Mouse (Mus musculus): ENCODE measurements around the gene Atp6v1g2. TPM values are rescaled to one million over a fixed set of nuclear protein-coding genes. Genes with fewer than 3 reads are reported as not detected.

The Atp6v1g2 gene
- polyA plus RNA-seq, 1 experiment from 2014 or later = 5.9 TPM

- Histone ChIP-seq H3K36me3 (ENCODE audit: control insufficient read depth, insufficient read depth, low read length) (peaks cover 29% of the 10 kb centered on the region), H3K9ac (ENCODE audit: low read length) (peak within 1 kb of the TSS; percentile 99), H3K27me3 (ENCODE audit: control insufficient read depth, insufficient read depth, low read depth, low read length) (no peaks in the 10 kb centered on the region), H3K4me3 (ENCODE audit: low read length) (peak within 1 kb of the TSS; percentile 88), H3K27ac (ENCODE audit: low read length) (peak within 1 kb of the TSS; percentile 98), H3K4me1 (replicated peaks; ENCODE audit: control insufficient read depth, insufficient read depth, low read length) (peaks cover 35% of the 10 kb centered on the region), H3K4me2 (ENCODE audit: low read depth, low read length) (peak within 1 kb of the TSS; percentile 89), H3K9me3 (ENCODE audit: control insufficient read depth, low read length) (no peaks in the 10 kb centered on the region)
- WGBS = under 1% methylated on average over 69 of the region's 69 CpGs
- peak; percentile 91 for ATAC-seq (ENCODE audit: low read depth)
Observed at GRCm38 (mm10) chr17:35241305-35242014, 8.0 kb downstream of the Atp6v1g2 start, which contains the start of gene Ddx39b. Ddx39b (plus strand) TSS chr17:35241746.

- under 1% methylated on average over 55 of the region's 55 CpGs for WGBS
- peaks cover 36% of the 10 kb centered on the region for H3K36me3 ChIP-seq (ENCODE audit: control insufficient read depth, insufficient read depth, low read length)
- peak overlapping the region; percentile 98 for H3K27ac ChIP-seq (ENCODE audit: low read length)
- H3K4me3 ChIP-seq (ENCODE audit: low read length) = peak overlapping the region; percentile 88
- H3K9me3 ChIP-seq (ENCODE audit: control insufficient read depth, low read length) = no peaks in the 10 kb centered on the region
- no peaks in the 10 kb centered on the region for H3K27me3 ChIP-seq (ENCODE audit: control insufficient read depth, insufficient read depth, low read depth, low read length)
- peak overlapping the region; percentile 89 for H3K4me2 ChIP-seq (ENCODE audit: low read depth, low read length)
- H3K9ac ChIP-seq (ENCODE audit: low read length) = peak overlapping the region; percentile 99
- peaks cover 32% of the 10 kb centered on the region for H3K4me1 ChIP-seq (replicated peaks; ENCODE audit: control insufficient read depth, insufficient read depth, low read length)
- ATAC-seq (ENCODE audit: low read depth) = peak; percentile 53
Observed at GRCm38 (mm10) chr17:35242015-35242941, 8.8 kb downstream of the Atp6v1g2 start.

DNA sequence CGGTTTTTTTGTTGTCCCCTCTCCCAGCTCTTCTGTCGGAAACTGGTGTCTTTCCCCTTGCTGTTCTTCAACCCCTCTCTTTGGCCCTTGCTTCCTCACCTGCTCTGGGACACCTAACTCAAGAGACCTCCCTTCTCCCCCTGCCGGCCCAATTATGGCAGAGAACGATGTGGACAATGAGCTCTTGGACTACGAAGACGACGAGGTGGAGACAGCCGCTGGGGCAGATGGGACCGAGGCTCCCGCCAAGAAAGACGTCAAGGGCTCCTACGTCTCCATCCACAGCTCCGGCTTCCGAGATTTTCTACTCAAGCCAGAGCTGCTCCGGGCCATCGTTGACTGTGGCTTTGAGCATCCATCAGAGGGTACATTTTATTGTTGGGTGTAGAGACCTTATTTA, 9.6 kb downstream of the Atp6v1g2 start:
- Histone ChIP-seq H3K36me3 (ENCODE audit: control insufficient read depth, insufficient read depth, low read length) (peaks cover 42% of the 10 kb centered on the region), H3K4me2 (ENCODE audit: low read depth, low read length) (peak overlapping the region; percentile 89), H3K9ac (ENCODE audit: low read length) (peak overlapping the region; percentile 99), H3K27me3 (ENCODE audit: control insufficient read depth, insufficient read depth, low read depth, low read length) (no peaks in the 10 kb centered on the region), H3K9me3 (ENCODE audit: control insufficient read depth, low read length) (no peaks in the 10 kb centered on the region), H3K4me3 (ENCODE audit: low read length) (peak overlapping the region; percentile 88), H3K27ac (ENCODE audit: low read length) (peak overlapping the region; percentile 98), H3K4me1 (replicated peaks; ENCODE audit: control insufficient read depth, insufficient read depth, low read length) (peaks cover 32% of the 10 kb centered on the region)
- no peak for ATAC-seq (ENCODE audit: low read depth)
- WGBS = under 1% methylated on average over 16 of the region's 16 CpGs

DNA sequence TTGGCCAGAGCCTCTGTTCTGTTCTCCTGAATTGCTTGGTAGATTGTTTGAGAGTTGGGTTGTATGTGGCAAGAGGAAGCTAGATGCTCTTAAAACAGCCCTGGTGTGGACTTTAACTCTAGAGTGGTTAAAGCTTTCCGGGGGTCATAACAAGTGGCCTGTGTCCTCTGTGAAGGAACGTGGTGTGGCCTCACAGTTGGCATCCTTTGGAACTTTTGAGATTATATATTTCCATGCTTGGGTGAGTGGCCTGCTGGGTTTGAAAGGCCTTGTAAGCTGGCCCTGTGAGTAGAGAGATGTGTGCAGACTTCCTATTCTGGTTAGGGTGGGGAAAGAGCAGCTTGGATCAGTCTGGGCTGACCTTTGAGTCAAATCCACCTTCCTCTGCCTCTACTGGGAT, 11.5 kb downstream of the Atp6v1g2 start:
- Histone ChIP-seq H3K27ac (ENCODE audit: low read length) (no peak overlapping the region), H3K9ac (ENCODE audit: low read length) (no peak overlapping the region), H3K4me1 (replicated peaks; ENCODE audit: control insufficient read depth, insufficient read depth, low read length) (peaks cover 32% of the 10 kb centered on the region), H3K4me3 (ENCODE audit: low read length) (no peak overlapping the region), H3K36me3 (ENCODE audit: control insufficient read depth, insufficient read depth, low read length) (peaks cover 61% of the 10 kb centered on the region), H3K27me3 (ENCODE audit: control insufficient read depth, insufficient read depth, low read depth, low read length) (no peaks in the 10 kb centered on the region), H3K4me2 (ENCODE audit: low read depth, low read length) (peak overlapping the region; percentile 89; the same call in 1 of the 2 replicates), H3K9me3 (ENCODE audit: control insufficient read depth, low read length) (no peaks in the 10 kb centered on the region)
- no peak for ATAC-seq (ENCODE audit: low read depth)
- WGBS = 47% methylated on average over 2 of the region's 2 CpGs

DNA sequence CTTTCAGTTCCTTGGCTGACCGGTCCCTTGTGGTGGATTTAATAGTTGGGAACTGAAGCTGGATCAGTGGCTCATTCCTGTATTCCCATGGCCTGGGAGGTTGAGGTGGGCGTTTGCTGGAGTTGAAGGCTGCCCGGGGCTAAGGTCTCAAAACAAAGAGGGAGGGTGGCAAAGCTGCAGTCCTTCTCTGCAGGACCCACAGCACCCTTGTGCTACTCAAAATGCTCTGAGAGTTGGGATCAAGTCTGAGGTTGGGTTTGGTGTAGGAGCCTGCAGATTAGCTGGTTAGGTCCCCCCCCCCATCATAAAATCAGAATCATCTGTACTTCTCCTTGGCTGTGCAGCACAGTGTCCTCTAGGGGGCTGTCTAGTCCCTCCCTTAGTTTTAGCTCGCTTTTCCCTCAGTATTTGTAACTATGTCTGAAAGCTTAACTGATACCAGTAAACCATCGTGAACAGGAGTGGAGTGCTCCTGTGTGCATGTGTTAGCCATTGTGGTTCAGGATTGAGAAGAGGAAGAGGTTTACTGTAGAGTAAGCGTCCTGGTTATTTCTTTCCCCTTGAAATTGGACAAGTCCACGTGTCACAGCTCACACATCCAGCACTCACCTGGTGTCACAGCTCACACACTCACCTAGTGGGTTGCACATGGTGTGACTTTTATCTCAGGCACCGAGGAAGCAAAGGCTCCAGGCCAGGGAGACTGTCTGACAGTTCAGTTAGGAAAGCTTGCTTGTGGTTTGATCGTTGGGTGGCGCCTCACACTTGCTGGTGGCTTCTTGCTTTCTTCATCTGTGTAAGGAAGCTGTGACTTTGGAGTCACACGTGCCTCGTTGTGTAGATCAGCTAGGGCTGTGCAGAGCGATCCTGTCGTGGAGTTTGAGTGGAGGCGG, 12.5 kb downstream of the Atp6v1g2 start:
- Histone ChIP-seq H3K4me3 (ENCODE audit: low read length) (no peak overlapping the region), H3K4me2 (ENCODE audit: low read depth, low read length) (no peak overlapping the region), H3K27ac (ENCODE audit: low read length) (no peak overlapping the region), H3K9ac (ENCODE audit: low read length) (no peak overlapping the region), H3K36me3 (ENCODE audit: control insufficient read depth, insufficient read depth, low read length) (peaks cover 71% of the 10 kb centered on the region), H3K4me1 (replicated peaks; ENCODE audit: control insufficient read depth, insufficient read depth, low read length) (peaks cover 23% of the 10 kb centered on the region), H3K27me3 (ENCODE audit: control insufficient read depth, insufficient read depth, low read depth, low read length) (no peaks in the 10 kb centered on the region), H3K9me3 (ENCODE audit: control insufficient read depth, low read length) (no peaks in the 10 kb centered on the region)
- WGBS = 67% methylated on average over 15 of the region's 15 CpGs
- ATAC-seq (ENCODE audit: low read depth) = no peak

DNA sequence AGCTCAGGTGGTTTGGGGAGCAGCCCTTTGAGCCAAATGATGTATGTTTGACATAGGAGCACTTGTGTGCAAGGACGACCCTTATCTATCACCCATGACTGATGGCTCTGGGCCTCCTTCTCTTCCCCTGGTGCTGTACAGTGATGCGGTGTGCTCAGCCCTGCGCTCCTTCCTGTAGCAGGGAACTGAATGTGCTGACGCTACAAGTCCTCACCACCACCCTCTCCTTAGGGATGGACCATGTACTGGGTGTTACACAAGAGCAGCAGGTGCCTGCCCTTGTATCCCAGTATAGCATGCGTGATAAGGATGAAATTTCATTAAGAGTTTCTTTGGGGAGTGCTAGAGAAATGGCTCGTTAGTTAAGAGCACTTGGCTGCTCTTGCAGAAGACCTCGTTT, 13.7 kb downstream of the Atp6v1g2 start:
- peaks cover 80% of the 10 kb centered on the region for H3K36me3 ChIP-seq (ENCODE audit: control insufficient read depth, insufficient read depth, low read length)
- ATAC-seq (ENCODE audit: low read depth) = no peak
- peaks cover 23% of the 10 kb centered on the region for H3K4me1 ChIP-seq (replicated peaks; ENCODE audit: control insufficient read depth, insufficient read depth, low read length)
- no peak overlapping the region for H3K27ac ChIP-seq (ENCODE audit: low read length)
- no peak overlapping the region for H3K9ac ChIP-seq (ENCODE audit: low read length)
- 75% methylated on average over 7 of the region's 7 CpGs for WGBS
- H3K4me2 ChIP-seq (ENCODE audit: low read depth, low read length) = no peak overlapping the region
- no peaks in the 10 kb centered on the region for H3K27me3 ChIP-seq (ENCODE audit: control insufficient read depth, insufficient read depth, low read depth, low read length)
- no peak overlapping the region for H3K4me3 ChIP-seq (ENCODE audit: low read length)
- no peaks in the 10 kb centered on the region for H3K9me3 ChIP-seq (ENCODE audit: control insufficient read depth, low read length)

GRCm38 (mm10) chr17:35248986-35249385, 15.5 kb downstream of the Atp6v1g2 start:
- WGBS = 74% methylated on average over 14 of the region's 14 CpGs
- Histone ChIP-seq H3K4me1 (replicated peaks; ENCODE audit: control insufficient read depth, insufficient read depth, low read length) (peaks cover 14% of the 10 kb centered on the region), H3K36me3 (ENCODE audit: control insufficient read depth, insufficient read depth, low read length) (peaks cover 88% of the 10 kb centered on the region), H3K4me3 (ENCODE audit: low read length) (no peak overlapping the region), H3K9me3 (ENCODE audit: control insufficient read depth, low read length) (no peaks in the 10 kb centered on the region), H3K4me2 (ENCODE audit: low read depth, low read length) (no peak overlapping the region), H3K27me3 (ENCODE audit: control insufficient read depth, insufficient read depth, low read depth, low read length) (no peaks in the 10 kb centered on the region), H3K9ac (ENCODE audit: low read length) (no peak overlapping the region), H3K27ac (ENCODE audit: low read length) (no peak overlapping the region)
- no peak for ATAC-seq (ENCODE audit: low read depth)

GRCm38 (mm10) chr17:35249451-35250197, 16.2 kb downstream of the Atp6v1g2 start:
- no peak overlapping the region for H3K4me2 ChIP-seq (ENCODE audit: low read depth, low read length)
- peaks cover 82% of the 10 kb centered on the region for H3K36me3 ChIP-seq (ENCODE audit: control insufficient read depth, insufficient read depth, low read length)
- no peaks in the 10 kb centered on the region for H3K9me3 ChIP-seq (ENCODE audit: control insufficient read depth, low read length)
- no peak overlapping the region for H3K4me3 ChIP-seq (ENCODE audit: low read length)
- H3K4me1 ChIP-seq (replicated peaks; ENCODE audit: control insufficient read depth, insufficient read depth, low read length) = peaks cover 8% of the 10 kb centered on the region
- no peaks in the 10 kb centered on the region for H3K27me3 ChIP-seq (ENCODE audit: control insufficient read depth, insufficient read depth, low read depth, low read length)
- no peak for ATAC-seq (ENCODE audit: low read depth)
- no peak overlapping the region for H3K9ac ChIP-seq (ENCODE audit: low read length)
- 83% methylated on average over 19 of the region's 19 CpGs for WGBS
- H3K27ac ChIP-seq (ENCODE audit: low read length) = no peak overlapping the region
